Mouse (Mus musculus): ENCODE measurements around the gene Trex1.

GRCm38 (mm10) chr9:109049996-109050673 lies 9.4 kb downstream of the Trex1 start:
- TF ChIP-seq EP300 (IDR thresholded peaks at IDR 0.05; ENCODE audit: low read depth) (no peak), CTCF (IDR thresholded peaks at IDR 0.05; ENCODE audit: low read depth) (no peak)
